Mouse (Mus musculus) left cerebral cortex, postnatal 10 days (tissue): ENCODE measurements around the gene Mthfd1. TPM values are rescaled to one million over a fixed set of nuclear protein-coding genes. Genes with fewer than 3 reads are reported as not detected.

Experiments used
- DNase-seq, 2 experiments: peaks; one replicate each; pipeline ENCODE4 v3.0.0; 2021 to 2022; ENCODE audit warnings: low spot score in 2 of 2, mixed read lengths in 1 of 2; ENCODE audit errors: extremely low spot score in 1 of 2
- intact Hi-C: fragments of 180-260 bp; cut with DNase I; formaldehyde crosslinking; loops from one replicate; pipeline ENCODE4 v1.15.1; 2025
- total RNA-seq, 2 experiments: library from RNA; stranded (reverse); gene quantifications; 2 replicates each; pipeline ENCODE4 v1.2.3; 2021

Mthfd1 gene
- total RNA-seq, 2 experiments from 2014 or later: 34.1 to 36.9 TPM

GRCm38 (mm10) chr12:76326437-76327220, 71.5 kb downstream of the Mthfd1 start:
- no peak for DNase-seq
- intact Hi-C loops: no loop called here

DNA sequence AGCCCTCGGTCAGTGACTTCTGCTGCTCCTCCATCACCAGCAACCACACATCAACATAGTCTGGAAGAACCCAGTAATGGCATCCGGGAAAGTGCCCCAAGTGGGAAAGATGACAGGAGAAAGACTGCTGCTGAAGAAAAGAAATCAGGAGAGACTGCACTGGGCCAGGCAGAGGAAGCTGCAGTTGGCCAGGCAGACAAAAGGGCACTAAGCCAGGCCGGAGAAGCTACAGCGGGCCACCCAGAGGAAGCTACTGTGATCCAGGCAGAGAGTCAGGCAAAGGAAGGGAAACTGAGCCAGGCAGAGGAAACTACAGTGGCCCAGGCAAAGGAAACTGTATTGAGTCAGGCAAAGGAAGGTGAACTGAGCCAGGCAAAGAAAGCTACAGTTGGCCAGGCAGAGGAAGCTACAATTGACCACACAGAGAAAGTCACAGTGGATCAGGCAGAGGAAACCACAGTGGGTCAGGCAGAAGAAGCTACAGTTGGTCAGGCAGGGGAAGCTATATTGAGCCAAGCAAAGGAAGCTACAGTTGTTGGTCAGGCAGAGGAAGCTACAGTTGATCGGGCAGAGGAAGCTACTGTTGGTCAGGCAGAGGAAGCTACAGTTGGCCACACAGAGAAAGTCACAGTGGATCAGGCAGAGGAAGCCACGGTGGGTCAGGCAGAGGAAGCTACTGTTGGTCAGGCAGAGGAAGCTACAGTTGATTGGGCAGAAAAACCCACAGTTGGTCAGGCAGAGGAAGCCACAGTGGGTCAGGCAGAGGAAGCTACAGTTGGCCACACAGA, 73.7 kb downstream of the Mthfd1 start:
- intact Hi-C loops: no loop called here
- no peak for DNase-seq

DNA sequence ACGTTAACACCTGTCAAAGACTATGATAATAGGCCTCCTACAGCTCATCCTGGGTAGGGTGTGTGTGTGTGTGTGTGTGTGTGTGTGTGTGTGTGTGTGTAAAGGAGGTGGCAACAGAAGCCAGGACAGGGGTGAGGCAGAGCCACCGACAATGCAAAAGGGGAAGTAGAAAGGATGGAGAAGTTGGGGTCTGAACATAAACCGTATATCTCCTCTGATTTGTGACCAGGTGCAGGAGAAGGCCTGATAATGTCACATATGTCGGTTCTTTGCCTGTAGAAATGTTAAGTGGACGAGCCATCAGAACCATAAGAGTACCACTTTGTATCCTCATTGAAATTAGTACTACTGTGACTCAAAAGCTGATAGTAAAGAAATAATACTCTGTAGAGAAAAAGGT, 78.6 kb downstream of the Mthfd1 start:
- intact Hi-C loops: no loop called here
- DNase-seq: no peak

GRCm38 (mm10) chr12:76335641-76336040, 80.5 kb downstream of the Mthfd1 start:
- intact Hi-C loops: loop anchor here (5.0 kb wide), 1 partner anchor 68 kb away; no protein-coding TSS in a partner anchor
- DNase-seq: no peak

DNA sequence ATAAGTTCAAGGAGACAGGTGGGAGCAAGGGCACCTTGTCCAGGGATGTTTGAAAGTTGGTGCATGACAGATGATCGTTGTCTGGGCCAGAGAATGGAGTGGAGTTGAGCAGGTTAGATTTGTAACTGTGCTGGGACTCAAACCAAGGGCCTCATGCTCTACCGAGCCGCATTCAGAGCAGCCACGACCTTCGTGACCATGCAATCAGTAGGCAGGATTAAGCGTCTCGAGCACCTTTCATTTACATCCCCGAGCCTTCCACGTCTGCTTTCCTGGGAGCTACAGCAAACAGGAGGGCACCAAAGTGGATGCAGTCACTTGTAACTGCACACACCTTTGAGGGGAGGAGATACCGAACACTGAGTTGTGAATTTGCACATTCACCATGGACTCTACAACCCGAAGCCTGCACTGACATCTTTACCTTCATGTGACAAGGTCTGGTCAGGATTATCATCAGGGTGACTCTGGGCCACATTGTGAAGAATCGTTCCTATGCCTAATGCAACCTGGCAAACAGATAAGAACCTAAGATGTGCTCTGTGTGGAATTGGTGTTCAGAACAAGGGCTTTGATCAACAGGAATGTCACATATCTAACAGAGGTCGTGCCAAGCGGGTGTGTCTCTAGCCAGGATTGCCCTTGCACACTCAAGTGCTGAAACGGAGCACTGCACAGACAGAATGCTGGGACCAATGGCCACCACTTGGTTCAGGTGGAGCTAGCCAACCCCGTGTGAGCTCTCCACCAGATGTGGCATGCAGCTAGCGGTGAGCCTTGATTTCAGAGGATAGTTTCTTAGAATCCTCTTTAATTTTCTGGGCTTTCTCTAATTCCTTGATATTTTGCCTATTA, 81.2 kb downstream of the Mthfd1 start:
- DNase-seq: no peak
- intact Hi-C loops: loop anchor here (5.0 kb wide), 1 partner anchor 69 kb away; no protein-coding TSS in a partner anchor

- intact Hi-C loops: loop anchor here (2.0 kb wide), 1 partner anchor 140 kb away; no protein-coding TSS in a partner anchor
- peak in 1 of 2 experiments; percentile 65 for DNase-seq
These were observed 86.0 kb downstream of the Mthfd1 start for GRCm38 (mm10) chr12:76341080-76341479.

DNA sequence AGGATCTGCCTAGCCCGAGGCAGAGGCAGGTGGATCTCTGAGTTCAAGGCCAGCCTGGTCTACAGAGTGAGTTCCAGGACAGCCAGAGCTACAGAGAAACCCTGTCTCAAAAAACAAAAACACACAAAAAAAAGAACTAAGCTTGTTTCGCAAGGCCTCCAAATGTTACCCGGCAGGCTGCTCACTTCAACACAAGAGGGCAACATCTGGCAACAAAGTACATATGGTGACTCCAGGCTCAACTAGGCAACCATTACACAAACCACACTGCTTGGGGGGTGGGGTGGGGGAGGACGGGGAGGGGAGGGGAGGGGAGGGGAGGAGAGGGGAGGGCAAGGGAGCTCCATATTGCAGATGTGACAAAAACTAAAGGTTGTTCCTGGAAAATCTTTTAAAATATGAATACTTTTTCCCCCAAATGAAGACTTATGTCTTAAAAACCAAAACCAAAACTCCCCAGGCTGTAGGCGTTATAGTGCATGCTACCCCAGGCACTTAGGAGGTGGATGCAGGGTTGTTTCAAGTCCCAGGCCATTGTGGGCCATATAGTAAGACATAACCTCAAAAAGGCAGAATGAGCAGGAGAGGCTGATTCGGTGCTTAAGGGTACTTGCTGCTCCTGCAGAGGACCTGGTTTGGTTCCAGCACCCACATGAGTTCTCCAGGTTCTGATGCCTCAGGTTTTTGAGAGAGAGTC, 90.8 kb downstream of the Mthfd1 start:
- intact Hi-C loops: no loop called here
- DNase-seq: no peak

GRCm38 (mm10) chr12:76349680-76350220, 94.7 kb downstream of the Mthfd1 start:
- intact Hi-C loops: no loop called here
- DNase-seq: no peak

DNA sequence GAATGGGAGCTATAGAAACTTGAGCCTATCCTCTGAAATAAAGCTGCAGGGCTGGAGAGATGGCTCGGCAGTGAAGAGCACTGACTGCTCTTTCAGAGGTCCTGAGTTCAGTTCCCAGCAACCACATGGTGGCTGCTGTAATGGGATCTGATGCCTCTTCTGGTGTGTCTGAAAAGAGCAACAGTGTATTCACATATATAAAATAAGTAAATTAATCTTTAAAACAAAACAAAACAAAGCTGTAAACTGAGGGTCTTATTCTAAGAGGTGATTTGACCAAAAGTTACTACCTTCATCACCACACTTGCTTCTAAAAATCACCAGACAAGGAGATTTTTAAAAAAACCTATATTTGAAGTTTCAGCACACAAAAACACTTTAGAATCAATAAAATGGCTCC, 105.8 kb downstream of the Mthfd1 start:
- DNase-seq: no peak
- intact Hi-C loops: loop anchor here (10.0 kb wide), 1 partner anchor 234 kb away; no protein-coding TSS in a partner anchor

DNA sequence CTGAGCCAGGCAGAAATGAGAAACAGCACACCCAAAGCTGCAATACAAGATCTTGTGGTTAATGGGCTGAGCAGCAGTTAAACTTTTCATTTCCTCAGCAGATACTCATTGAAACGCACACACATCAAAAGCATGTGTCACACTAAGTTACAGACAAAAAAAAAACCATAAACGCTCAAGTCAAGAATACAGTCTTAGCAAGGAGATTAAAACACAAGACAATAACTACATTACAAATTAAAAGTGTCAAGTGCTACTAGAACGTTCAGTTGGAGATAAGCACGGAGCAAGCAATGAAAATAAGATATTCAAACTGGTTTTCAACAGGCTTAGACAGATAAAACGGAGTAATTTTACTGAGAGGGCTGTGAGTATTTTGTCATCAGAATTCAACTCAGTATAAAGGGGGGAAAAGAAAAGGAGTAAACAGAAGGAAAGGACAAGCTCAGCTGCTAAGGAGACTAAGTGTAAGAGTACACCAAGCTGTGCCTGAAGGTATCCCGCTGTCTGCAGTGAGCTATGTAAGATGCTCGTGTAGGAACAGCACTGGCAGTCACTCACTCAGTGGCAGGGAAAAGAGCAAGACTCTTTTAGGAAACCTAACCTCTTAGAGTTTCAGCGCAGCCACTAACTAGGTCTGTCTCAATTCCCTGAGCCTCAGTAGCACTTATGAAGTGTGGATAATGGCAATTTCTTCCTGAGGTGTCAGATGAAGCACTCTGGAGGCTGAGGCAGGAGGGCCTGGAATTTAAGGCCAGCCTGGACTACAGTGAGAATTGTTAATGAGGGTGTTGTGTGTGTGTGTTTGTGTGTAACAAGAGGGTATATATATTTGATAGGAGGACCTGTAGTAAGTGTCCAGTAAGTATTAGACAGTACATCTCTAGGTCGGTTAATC, 106.6 kb downstream of the Mthfd1 start:
- DNase-seq: no peak
- intact Hi-C loops: loop anchor here (10.0 kb wide), 1 partner anchor 233 kb away; no protein-coding TSS in a partner anchor

DNA sequence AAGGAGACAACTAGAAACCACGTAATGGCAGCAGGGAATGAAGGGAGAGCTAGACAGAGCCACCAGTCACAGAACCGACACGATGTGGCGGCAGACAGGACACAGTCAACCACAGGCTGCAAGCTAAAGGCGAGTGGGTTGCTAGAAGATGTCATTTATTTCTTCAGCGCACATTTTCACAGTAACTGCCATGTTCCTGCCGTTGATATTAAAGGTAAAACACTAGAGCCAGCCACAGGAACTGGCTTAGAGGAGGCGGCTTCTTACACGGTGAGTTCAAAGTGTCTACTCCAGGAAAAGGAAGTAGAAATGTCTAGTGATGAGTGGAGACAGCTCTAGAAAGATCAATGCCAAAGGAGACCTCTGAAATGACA, 107.2 kb downstream of the Mthfd1 start:
- no peak for DNase-seq
- intact Hi-C loops: loop anchor here (10.0 kb wide), 1 partner anchor 233 kb away; no protein-coding TSS in a partner anchor

DNA sequence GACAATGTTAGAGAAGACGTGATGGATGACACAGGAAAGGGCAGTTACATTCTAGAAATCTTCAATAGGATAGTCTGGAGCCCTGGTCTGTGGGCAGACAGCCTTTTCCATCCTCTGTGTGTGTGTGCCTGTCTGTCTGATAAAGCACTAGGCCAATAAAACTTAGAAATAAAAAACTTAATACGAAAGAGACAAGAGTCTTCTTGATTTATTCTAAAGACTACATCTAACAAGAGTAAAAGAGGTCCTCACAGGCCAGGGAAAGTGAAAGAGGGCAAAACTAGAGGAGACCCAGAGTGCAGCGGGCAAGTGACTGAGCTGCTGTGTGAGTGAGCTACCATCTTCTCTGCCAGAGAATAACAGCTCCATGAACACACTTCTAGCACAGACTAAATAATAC, 111.2 kb downstream of the Mthfd1 start:
- DNase-seq: no peak
- intact Hi-C loops: loop anchor here (10.0 kb wide), 1 partner anchor 229 kb away; no protein-coding TSS in a partner anchor

- no peak for DNase-seq
- intact Hi-C loops: loop anchor here (10.0 kb wide), 1 partner anchor 227 kb away; no protein-coding TSS in a partner anchor
These were observed 112.2 kb downstream of the Mthfd1 start for GRCm38 (mm10) chr12:76367096-76367995.

DNA sequence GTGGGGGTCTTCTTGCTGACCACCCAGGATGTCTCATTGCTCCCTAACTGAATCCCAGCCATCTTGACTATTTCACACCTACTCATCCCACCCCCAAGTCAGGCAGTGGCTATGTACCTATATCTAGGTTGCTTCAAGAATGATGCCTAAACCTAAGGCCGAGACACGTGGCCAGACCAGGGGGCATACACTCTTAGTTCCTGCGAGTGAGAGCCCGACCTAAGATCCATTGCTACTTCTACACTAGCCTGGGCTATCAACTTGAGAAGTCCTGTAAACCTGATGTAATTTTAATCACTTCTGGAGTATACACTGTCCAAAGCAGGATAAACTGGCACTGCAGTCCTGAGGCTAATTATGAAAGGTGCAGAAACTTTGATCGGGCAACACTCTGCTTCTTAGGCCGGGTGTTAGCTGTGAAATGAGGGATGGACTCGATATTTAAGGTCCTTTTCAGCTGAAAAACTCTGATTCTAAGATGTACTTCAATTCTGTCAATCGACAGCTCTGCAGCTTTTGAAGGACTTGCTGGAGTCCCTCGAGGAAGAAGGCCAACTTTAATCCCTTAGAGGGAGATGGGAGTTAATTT, 113.2 kb downstream of the Mthfd1 start:
- intact Hi-C loops: loop anchor here (10.0 kb wide), 1 partner anchor 227 kb away; no protein-coding TSS in a partner anchor

GRCm38 (mm10) chr12:76368790-76369205, 113.7 kb downstream of the Mthfd1 start:
- peak; percentile 31 to 81 for DNase-seq
- intact Hi-C loops: loop anchor here (10.0 kb wide), 1 partner anchor 226 kb away; no protein-coding TSS in a partner anchor

More for the DNA sequence above, 113.2 kb downstream of the Mthfd1 start:
- DNase-seq: no peak
